Mouse (Mus musculus): ENCODE results near the gene Srsf1.
"Not testable (repeated sequence)": the region's sequence is repeated elsewhere in the genome, so short reads cannot be mapped to it uniquely, and the experiment has no call there.

Srsf1 gene

GRCm38 (mm10) chr11:88039066-88039465 is 8.1 kb upstream of the Srsf1 start:
- no peak for DNase-seq (ENCODE audit: low spot score in 2 of 2)

DNA sequence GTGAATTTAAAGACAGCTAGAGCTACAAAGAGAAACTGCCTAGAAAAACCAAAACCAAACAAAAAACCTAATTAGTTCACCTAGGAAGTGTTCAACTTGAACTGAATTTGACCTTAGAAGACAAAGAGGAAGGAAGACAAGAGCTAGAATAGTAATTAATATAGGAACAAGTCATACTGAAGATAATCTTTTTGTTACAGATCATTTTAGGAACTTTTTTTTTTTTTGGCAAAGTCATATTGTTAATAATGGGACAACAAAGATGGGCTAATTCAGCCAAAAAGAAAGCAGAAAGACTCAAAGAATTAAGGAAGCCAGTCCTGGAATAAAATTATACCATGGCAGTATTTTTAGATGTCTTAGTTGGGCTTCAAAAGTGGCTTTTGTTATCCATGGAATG is 2.9 kb upstream of the Srsf1 start:
- DNase-seq (ENCODE audit: low spot score in 2 of 2): no peak

- not testable (repeated sequence) for DNase-seq (ENCODE audit: low spot score in 2 of 2)
These were observed 2.0 kb upstream of the Srsf1 start for GRCm38 (mm10) chr11:88045159-88045558.

- DNase-seq (ENCODE audit: low spot score in 2 of 2): no peak
These were observed 1.3 kb upstream of the Srsf1 start for GRCm38 (mm10) chr11:88045878-88046277.

GRCm38 (mm10) chr11:88046323-88046937 is 743 bp upstream of the Srsf1 start:
- no peak for DNase-seq (ENCODE audit: low spot score in 2 of 2)

DNA sequence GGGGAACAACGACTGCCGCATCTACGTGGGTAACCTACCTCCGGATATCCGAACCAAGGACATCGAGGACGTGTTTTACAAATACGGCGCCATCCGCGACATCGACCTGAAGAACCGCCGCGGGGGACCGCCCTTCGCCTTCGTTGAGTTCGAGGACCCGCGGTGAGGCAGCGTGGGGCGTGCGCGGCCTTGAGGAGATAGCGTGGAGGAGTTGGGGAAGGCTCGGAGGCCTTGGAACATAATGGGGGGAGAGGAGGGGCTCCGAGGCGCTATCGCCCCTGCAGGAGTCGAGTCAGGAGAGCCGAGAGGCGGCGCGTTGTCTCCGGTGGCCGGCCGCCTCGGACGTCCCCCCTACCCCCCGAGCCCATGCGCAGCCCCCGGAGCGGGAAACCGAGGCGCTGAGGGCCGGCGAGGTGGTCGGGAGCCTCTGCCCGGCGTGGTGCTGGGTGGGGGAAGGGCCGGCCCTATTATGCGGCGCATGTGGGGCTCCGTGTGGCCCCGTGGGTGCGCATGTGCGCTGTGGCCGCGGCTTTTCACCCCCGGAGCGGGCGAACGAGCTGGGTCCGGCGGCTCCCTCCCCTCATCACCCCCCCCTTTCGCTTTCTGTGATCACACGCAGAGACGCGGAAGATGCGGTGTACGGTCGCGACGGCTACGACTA is 828 bp downstream of the Srsf1 start:
- peak; percentile 62 to 69 for DNase-seq (ENCODE audit: low spot score in 2 of 2)

- DNase-seq (ENCODE audit: low spot score in 2 of 2): no peak
These were observed 1.9 kb downstream of the Srsf1 start for GRCm38 (mm10) chr11:88048961-88049670.

DNA sequence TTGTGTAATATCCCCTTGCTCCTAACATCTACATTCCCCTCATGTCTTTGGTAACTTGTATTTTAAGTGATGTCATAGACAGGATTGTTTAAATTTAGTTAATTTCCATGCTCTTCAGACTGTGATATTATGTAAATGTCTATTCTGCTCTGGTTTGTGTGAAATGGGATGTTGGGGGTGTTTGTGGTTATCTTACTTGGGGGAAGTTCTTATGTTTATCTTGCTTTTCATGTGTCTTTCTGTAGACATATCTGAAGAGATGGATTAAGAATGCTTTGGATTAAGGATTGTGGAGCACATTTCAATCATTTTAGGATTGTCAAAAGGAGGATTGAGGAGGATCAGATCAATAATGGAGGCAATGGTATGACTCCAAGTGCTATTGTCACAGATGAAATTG is 2.6 kb downstream of the Srsf1 start:
- no peak for DNase-seq (ENCODE audit: low spot score in 2 of 2)

- no peak for DNase-seq (ENCODE audit: low spot score in 2 of 2)
These were observed 5.5 kb downstream of the Srsf1 start for GRCm38 (mm10) chr11:88052638-88053037.

- no peak for DNase-seq (ENCODE audit: low spot score in 2 of 2)
These were observed 6.6 kb downstream of the Srsf1 start for GRCm38 (mm10) chr11:88053821-88054220.

GRCm38 (mm10) chr11:88054589-88054988 is 7.4 kb downstream of the Srsf1 start:
- DNase-seq (ENCODE audit: low spot score in 2 of 2): peak in 1 of 2 experiments; percentile 47

- no peak for DNase-seq (ENCODE audit: low spot score in 2 of 2)
These were observed 8.6 kb downstream of the Srsf1 start for GRCm38 (mm10) chr11:88055777-88056176.

GRCm38 (mm10) chr11:88057788-88058187 is 10.6 kb downstream of the Srsf1 start:
- DNase-seq (ENCODE audit: low spot score in 2 of 2): no peak

DNA sequence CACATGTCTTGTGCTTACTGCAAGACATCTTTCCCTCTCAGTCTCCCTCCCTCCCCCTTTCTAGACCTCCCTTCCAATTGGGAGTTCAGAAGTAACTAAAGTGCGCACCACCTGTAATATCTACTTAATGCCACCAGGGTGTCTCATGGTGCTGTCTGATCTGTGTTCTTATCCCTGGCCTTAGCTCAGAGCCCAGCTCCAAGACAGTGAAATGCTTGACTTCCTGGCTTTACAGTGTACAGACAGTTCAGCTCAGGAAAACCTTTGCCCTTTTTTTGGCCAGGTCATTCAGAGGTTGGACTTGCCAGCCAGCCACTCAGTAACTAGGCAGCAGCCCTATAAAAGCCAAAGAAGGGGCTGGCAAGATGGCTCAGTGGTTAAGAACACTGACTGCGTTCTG is 12.0 kb downstream of the Srsf1 start:
- peak in 1 of 2 experiments; percentile 29 for DNase-seq (ENCODE audit: low spot score in 2 of 2)

DNA sequence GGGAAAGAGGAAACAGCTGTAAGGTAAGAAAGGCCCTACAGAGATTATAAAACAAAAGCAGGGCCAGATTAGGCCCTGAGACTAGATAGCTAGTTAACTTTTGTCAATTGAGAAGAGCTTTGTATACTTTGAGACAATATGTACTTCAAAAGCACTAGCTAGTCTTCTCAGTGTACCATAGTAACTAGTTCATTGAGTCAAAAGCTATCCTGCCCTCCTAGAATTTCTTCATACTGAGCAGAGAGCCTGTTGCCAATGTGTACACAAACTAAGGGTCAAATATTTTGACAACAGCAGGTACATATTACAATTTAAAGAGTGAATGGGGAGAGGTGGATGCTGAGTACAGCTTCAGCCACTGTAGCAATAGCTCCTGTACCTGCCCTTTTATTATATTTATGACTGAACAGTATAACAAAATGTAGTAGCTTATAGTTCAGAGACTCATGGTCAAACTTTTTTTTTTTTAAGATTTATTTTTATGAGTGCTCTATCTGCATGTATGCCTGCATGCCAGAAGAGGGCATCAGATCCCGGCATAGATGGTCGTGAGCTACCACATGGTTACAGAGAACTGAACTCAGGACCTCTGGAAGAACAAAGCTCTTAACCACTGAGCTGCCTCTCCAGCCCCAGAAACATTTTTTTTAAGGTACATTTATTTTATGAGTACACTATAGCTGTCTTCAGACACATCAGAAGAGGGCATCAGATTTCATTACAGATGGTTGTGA is 14.9 kb downstream of the Srsf1 start:
- DNase-seq (ENCODE audit: low spot score in 2 of 2): no peak

DNA sequence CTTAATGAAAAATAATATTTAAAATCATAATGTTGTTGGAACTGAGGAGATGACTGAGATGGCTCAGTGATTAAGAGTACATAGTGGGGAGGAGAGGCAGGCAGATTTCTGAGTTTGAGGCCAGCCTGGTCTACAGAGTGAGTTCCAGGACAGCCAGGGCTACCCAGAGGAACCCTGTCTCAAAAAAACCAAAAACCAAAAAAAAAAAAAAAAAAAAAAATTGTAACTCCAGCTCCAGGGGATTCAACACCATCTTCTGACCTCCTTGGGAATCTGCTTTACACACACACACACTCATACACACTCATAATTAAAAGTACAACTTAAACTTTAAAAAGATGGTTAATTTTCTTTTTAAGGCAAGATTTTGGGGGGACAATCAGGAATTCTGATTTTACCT is 18.6 kb downstream of the Srsf1 start:
- DNase-seq (ENCODE audit: low spot score in 2 of 2): no peak

DNA sequence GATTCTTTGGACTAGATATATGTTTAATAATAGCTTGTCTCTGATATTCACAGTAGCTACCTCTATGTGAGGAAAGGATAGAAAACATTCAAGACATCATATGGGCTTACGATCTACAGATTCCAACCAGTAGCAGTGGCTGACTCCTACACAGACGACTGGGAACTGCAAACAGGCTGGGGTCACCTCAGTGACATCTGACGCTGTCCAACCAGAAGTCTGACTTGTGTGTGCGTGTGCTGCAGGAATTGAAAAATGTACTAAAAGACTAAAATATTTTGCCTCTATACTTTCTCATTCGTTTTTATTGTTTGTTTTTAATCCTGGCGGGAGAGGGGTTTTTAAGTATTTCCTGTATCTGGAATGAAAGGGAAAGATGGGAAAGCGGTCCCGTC is 20.0 kb downstream of the Srsf1 start:
- no peak for DNase-seq (ENCODE audit: low spot score in 2 of 2)

- peak; percentile 53 to 80 for DNase-seq (ENCODE audit: low spot score in 2 of 2)
These were observed 20.6 kb downstream of the Srsf1 start, which contains the start of gene Vezf1 for GRCm38 (mm10) chr11:88067586-88068410. TSS of gene Vezf1 (plus strand) at chr11:88068279.

DNA sequence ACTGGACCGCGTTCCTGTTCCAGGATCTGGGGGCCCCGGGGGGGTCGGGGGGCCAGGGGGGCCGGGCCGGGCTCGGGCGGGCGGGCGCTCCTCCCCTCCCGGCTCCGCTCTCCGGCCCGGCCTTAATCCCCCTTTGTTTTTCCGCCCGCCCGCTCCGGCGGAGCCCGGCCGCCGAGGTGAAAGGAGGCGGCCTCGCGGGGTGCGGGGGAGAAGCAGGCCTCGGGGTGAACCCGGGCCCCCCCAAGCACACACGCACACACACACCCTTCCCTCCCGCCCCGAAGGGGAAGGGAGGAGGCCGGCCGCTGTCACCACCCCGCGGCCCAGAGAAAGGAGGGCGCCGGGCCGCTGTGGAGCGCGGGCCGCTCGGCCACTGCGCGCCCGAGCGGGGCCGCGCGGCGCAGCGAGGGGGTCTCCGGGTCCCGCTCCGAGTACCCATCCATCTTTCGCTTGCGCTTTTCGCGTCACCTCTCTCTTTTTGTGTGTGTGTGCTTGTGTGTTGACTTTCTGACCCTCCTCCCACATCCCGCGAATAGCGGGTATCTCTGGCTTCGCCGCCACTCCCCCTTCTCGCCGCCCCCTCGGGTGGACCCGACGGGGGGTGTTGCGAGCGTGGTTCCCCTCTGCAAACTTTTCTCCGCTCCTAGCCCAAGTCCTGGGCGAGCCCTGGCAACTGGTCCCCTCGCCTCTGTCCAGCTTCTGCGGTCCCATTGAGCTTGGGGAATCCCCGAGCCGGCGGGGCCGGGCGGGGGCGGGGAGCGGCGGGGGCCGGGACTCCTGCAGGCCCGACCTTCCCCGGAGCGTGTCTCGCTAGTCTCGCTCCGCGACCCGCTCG is 21.5 kb downstream of the Srsf1 start:
- peak in 1 of 2 experiments; percentile 47 for DNase-seq (ENCODE audit: low spot score in 2 of 2)

DNA sequence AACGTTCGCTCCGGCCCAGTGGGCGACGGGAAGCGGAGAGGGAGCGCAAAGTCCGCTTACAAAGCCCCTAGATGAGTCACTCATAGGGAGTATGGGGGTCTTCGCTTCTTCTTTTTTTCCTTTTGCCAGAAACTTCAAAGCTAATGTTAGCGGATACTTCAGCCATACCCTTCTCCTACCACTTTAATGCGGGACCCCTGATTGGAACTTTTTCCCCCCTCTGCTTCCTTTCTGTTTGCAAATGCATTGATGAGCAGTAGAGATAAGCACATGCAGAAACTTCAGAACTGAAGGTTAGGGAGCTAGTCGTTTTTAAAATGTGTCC is 22.0 kb downstream of the Srsf1 start:
- no peak for DNase-seq (ENCODE audit: low spot score in 2 of 2)

DNA sequence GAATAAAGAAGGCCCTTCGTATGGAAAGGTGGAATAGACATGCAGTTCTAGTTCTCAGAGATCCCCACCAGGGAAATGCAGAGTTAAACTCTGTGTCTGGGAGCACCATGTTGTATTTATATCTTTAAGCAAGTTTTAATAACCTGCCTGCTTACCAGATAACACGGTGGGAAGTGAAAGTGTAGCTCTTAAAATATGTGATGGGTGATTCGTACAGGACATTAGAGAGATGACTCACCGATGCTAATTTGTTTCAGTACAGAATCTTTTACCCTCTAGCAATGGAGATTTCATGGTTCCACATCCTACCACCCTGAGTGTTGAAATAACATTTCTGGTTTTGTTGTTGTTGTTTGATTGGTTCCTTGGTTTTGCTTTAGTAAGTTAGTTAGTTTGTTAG is 23.2 kb downstream of the Srsf1 start:
- DNase-seq (ENCODE audit: low spot score in 2 of 2): no peak

Measured in cerebellum, postnatal 4 days (tissue).